Mouse (Mus musculus): ENCODE results near the gene Kif13a. TPM values are rescaled to one million over a fixed set of nuclear protein-coding genes. Genes with fewer than 3 reads are reported as not detected.
A peak's percentile ranks its signal among the peaks of the same experiment; 100 is the strongest.

Gene Kif13a
- total and polyA plus RNA-seq, 3 experiments = 1.2 to 1.7 TPM; not detected in 1

DNA sequence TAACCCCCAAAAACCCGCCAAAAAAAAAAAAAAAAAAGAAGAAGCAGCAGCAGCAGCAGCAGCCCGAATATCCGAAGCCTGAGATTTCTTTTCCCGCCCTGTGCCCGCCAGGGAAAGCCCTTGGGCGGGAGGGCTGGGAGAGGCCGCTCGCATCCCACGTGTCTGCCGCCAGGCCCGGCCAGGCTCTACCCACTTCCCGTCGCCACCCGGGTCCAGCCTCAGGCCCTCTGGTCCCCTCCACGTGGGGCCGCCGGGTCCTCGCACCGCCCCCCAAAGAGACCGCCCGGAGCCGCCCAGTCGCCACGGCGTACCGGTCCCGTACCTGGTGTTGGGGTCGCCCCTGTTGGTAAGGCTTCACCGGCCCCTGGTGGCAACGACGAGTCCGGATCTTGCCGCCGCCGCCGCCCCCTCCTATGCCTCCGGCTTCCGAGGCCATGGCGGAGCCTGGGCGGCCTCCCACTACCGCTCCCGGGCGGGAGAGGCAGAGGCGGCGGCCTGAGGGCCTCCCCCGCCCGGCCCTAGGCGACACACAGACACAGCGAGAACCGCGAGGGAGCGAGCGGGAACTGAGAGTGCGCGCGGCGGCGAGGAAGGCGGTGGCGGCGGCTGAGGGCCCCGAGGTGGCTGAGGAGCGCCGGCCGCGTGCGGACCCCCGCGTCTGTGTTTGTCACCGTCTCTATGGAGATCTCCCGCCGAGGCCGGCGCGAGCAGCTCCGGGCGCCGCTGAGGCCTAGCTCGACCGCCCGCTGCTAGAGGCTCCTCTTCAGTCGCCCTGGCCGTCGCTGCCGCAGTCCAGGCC, 202.4 kb downstream of the Kif13a start:
- peak; percentile 74 for DNase-seq (ENCODE audit: low read depth, low spot score)
- peaks cover 11 to 15% of the 10 kb centered on the region in 2 experiments; a peak in 3 of 4 replicates for H3K4me1 ChIP-seq (ENCODE audit: control insufficient read depth in 1 of 2, insufficient read depth in 2 of 2, low read length in 2 of 2)
- peak overlapping the region; percentile 81 for H3K27ac ChIP-seq (ENCODE audit: control insufficient read depth, low read depth, low read length)
- peaks cover 41% of the 10 kb centered on the region for H3K79me2 ChIP-seq (ENCODE audit: control insufficient read depth, insufficient read depth, low read length, poor library complexity)
- H3K27me3 ChIP-seq (ENCODE audit: control insufficient read depth in 1 of 2, insufficient read depth in 2 of 2, low read length in 2 of 2) = no peaks in the 10 kb centered on the region
- TF ChIP-seq MYB (IDR thresholded peaks at IDR 0.05; ENCODE audit: low read depth, low read length) (no peak), CHD1 (IDR thresholded peaks at IDR 0.05; ENCODE audit: low read depth, low read length) (no peak), E2F4 (IDR thresholded peaks at IDR 0.05; ENCODE audit: borderline replicate concordance, low read depth, low read length) (no peak), SMC3 (IDR thresholded peaks at IDR 0.05; ENCODE audit: low read depth, low read length) (no peak), ZNF384 (IDR thresholded peaks at IDR 0.05; ENCODE audit: low read depth, low read length) (peak; percentile 75), NELFE (IDR thresholded peaks at IDR 0.05; ENCODE audit: low read depth, low read length) (no peak), MXI1 (IDR thresholded peaks at IDR 0.05; ENCODE audit: low read depth, low read length) (peak; percentile 84)
- peaks cover 4 to 27% of the 10 kb centered on the region in 2 experiments; a peak in 3 of 4 replicates for H3K36me3 ChIP-seq (ENCODE audit: control insufficient read depth in 1 of 2, insufficient read depth in 2 of 2, low read length in 2 of 2)
- no peaks in the 10 kb centered on the region for H3K9me3 ChIP-seq (replicated peaks; ENCODE audit: insufficient read depth, low read length)
- peak overlapping the region; percentile 96 for H3K9ac ChIP-seq (ENCODE audit: control insufficient read depth, low read depth, low read length, poor library complexity, severe bottlenecking)
- H3K4me3 ChIP-seq (ENCODE audit: control insufficient read depth in 1 of 2, insufficient read depth in 1 of 2, low read depth in 2 of 2, low read length in 2 of 2) = peak overlapping the region; percentile 89 to 91

- Histone ChIP-seq H3K27me3 (ENCODE audit: control insufficient read depth in 1 of 2, insufficient read depth in 2 of 2, low read length in 2 of 2) (no peaks in the 10 kb centered on the region), H3K4me3 (ENCODE audit: control insufficient read depth in 1 of 2, insufficient read depth in 1 of 2, low read depth in 2 of 2, low read length in 2 of 2) (peak overlapping the region; percentile 89 to 91), H3K9ac (ENCODE audit: control insufficient read depth, low read depth, low read length, poor library complexity, severe bottlenecking) (peak overlapping the region; percentile 96), H3K79me2 (ENCODE audit: control insufficient read depth, insufficient read depth, low read length, poor library complexity) (peaks cover 49% of the 10 kb centered on the region), H3K36me3 (ENCODE audit: control insufficient read depth in 1 of 2, insufficient read depth in 2 of 2, low read length in 2 of 2) (peaks cover 4 to 35% of the 10 kb centered on the region in 2 experiments; a peak in 3 of 4 replicates), H3K4me1 (ENCODE audit: control insufficient read depth in 1 of 2, insufficient read depth in 2 of 2, low read length in 2 of 2) (peaks cover 17 to 20% of the 10 kb centered on the region in 2 experiments; a peak in 3 of 4 replicates), H3K27ac (ENCODE audit: control insufficient read depth, low read depth, low read length) (peak overlapping the region; percentile 81), H3K9me3 (replicated peaks; ENCODE audit: insufficient read depth, low read length) (no peaks in the 10 kb centered on the region)
- TF ChIP-seq EP300 (IDR thresholded peaks at IDR 0.05; ENCODE audit: low read depth in 1 of 2, low read length in 2 of 2) (no peak), E2F4 (IDR thresholded peaks at IDR 0.05; ENCODE audit: borderline replicate concordance, low read depth, low read length) (0 out of 2 replicates have a peak, but pooled peaks have one; percentile 21), HCFC1 (IDR thresholded peaks at IDR 0.05; ENCODE audit: low read depth, low read length) (peak; percentile 49; the same call in 1 of the 2 replicates), MAZ (IDR thresholded peaks at IDR 0.05; ENCODE audit: low read depth, low read length) (no peak), ELF1 (IDR thresholded peaks at IDR 0.05; ENCODE audit: low read depth, low read length) (no peak), JUND (IDR thresholded peaks at IDR 0.05; ENCODE audit: low read depth, low read length) (no peak), MAX (IDR thresholded peaks at IDR 0.05; ENCODE audit: low read length) (no peak; the same call in 1 of the 2 replicates), CTCF (IDR thresholded peaks at IDR 0.05 in 2 of 3, conservative IDR thresholded peaks at IDR 0.05 in 1 of 3; ENCODE audit: control insufficient read depth in 1 of 3, insufficient read depth in 1 of 3, low read depth in 2 of 3, low read length in 3 of 3, poor library complexity in 1 of 3, severe bottlenecking in 1 of 3) (peak in 2 of 3 experiments; percentile 23 to 27; a peak in 3 of 6 replicates), MXI1 (IDR thresholded peaks at IDR 0.05; ENCODE audit: low read depth, low read length) (0 out of 2 replicates have a peak, but pooled peaks have one; percentile 16), SIN3A (IDR thresholded peaks at IDR 0.05; ENCODE audit: low read length) (peak; percentile 64; the same call in 1 of the 2 replicates), CHD1 (IDR thresholded peaks at IDR 0.05; ENCODE audit: low read depth, low read length) (peak; percentile 83; the same call in 1 of the 2 replicates), KAT2A (conservative IDR thresholded peaks at IDR 0.05; ENCODE audit: low read depth, low read length) (no peak)
- peak; percentile 70 for DNase-seq (ENCODE audit: low read depth, low spot score)
Observed at GRCm38 (mm10) chr13:46726288-46727037, 203.2 kb downstream of the Kif13a start.

Measured in MEL (cell line).